Mouse (Mus musculus): Measurements from ENCODE around the gene Slc6a9.

Slc6a9 gene

GRCm38 (mm10) chr4:117912685-117913273 is 78.5 kb downstream of the Slc6a9 start:
- no peak for DNase-seq (ENCODE audit: low spot score)

- DNase-seq (ENCODE audit: low spot score): no peak
Measured at GRCm38 (mm10) chr4:117913421-117913820, 79.1 kb downstream of the Slc6a9 start.

GRCm38 (mm10) chr4:117914031-117914430 is 79.7 kb downstream of the Slc6a9 start:
- no peak for DNase-seq (ENCODE audit: low spot score)

- DNase-seq (ENCODE audit: low spot score): peak; percentile 91
Measured at GRCm38 (mm10) chr4:117914591-117915442, 80.5 kb downstream of the Slc6a9 start, which contains the start of gene Ipo13. Gene Ipo13, minus strand, starts transcription at chr4:117914999.

- DNase-seq (ENCODE audit: low spot score): no peak
Measured at GRCm38 (mm10) chr4:117915489-117916105, 81.3 kb downstream of the Slc6a9 start.

GRCm38 (mm10) chr4:117916386-117916785 is 82.1 kb downstream of the Slc6a9 start:
- DNase-seq (ENCODE audit: low spot score): no peak

GRCm38 (mm10) chr4:117917402-117917801 is 83.1 kb downstream of the Slc6a9 start:
- DNase-seq (ENCODE audit: low spot score): no peak

- DNase-seq (ENCODE audit: low spot score): no peak
Measured at GRCm38 (mm10) chr4:117917847-117918246, 83.5 kb downstream of the Slc6a9 start.

GRCm38 (mm10) chr4:117918261-117918660 is 84.0 kb downstream of the Slc6a9 start:
- DNase-seq (ENCODE audit: low spot score): no peak

GRCm38 (mm10) chr4:117918762-117919161 is 84.5 kb downstream of the Slc6a9 start:
- DNase-seq (ENCODE audit: low spot score): no peak

GRCm38 (mm10) chr4:117921358-117921757 is 87.1 kb downstream of the Slc6a9 start:
- no peak for DNase-seq (ENCODE audit: low spot score)

GRCm38 (mm10) chr4:117923450-117923849 is 89.1 kb downstream of the Slc6a9 start:
- no peak for DNase-seq (ENCODE audit: low spot score)

Measured in urinary bladder, postnatal 25 days (tissue).